Mouse (Mus musculus): ENCODE measurements around the gene Taok2.

DNA sequence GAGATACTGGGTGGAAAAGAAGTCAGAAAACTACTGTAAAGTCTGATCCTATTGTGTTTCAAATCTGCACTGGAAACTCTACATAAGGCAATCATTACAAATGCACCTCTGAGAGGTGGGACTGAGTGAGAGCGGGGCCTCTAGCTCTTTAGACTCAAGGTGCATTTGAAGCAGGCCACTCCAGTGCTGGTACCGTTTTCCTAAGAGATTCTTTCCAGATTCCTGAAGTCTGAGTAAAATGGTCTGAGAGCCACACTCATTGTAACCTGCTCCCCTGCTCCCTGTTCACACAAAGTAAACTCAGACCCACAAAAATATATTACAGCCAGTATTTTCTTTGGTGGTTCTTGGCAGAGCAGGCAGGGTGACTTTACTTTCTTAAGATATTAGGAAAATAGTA lies 17.0 kb downstream of the Taok2 start:
- no peak for TF ChIP-seq POLR2A (IDR thresholded peaks at IDR 0.05; ENCODE audit: insufficient read depth, low read depth, low read length)
- TF ChIP-seq CTCF (IDR thresholded peaks at IDR 0.05; ENCODE audit: insufficient read depth, low read depth, low read length), result no peak

Data from olfactory bulb, adult 2 months (tissue).